Mouse (Mus musculus): ENCODE results near the gene Ccr10. TPM values are rescaled to one million over a fixed set of nuclear protein-coding genes. Genes with fewer than 3 reads are reported as not detected.
A peak's percentile ranks its signal among the peaks of the same experiment; 100 is the strongest.

Ccr10 gene
- polyA plus RNA-seq, 1 experiment from 2014 or later, result 0.13 TPM

DNA sequence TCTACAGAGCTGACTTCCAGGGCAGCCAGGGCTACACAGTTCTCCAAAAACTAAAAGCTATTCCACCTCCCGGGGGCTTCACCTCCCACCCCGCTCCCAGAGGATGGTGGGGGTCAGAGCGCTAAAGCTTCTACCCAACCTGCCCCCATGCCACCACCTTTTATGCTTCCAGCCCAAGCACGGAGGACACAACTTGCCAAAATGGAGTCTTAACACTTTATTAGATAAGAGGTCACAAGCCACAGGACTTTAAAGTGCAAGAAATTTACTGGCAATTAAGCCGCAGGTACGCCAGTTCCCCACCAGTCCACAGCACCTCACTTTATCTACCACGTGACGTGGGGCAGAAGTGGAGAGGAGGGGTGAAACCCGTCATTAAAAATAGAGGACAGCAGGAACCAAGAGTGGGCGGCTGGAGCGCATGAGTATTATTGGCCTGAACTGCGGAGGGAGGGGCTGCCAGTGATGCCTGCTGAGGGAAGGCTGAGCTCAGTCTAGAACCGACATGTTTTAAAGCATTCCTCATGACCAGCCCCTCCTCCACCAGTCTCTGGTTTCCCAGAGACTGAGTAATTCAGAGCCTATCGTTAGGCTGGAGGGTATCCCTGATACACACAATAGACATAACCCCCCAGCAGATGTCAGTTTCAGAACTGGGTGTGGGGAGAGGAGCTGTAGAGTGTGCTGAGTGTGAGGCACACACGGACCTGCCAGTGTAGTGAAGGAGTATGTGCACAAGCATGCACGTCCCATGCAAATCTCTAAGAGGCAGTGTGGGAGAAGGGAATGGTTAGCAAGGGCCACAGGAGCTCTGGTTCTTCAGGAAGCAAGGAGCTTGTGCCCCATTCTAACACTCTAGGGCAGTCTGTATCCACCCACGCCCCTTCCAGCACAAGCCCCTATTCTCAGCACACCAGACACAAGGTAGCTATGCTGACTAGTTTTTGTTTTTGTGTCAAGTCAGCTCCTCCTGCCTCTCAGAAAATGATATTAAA is 16.0 kb upstream of the Ccr10 start:
- Histone ChIP-seq H3K9me3 (ENCODE audit: control insufficient read depth, low read length) (no peaks in the 10 kb centered on the region), H3K4me3 (ENCODE audit: low read depth, low read length) (no peak overlapping the region), H3K27me3 (ENCODE audit: control insufficient read depth, insufficient read depth, low read length) (no peaks in the 10 kb centered on the region), H3K27ac (replicated peaks; ENCODE audit: low read depth, low read length) (no peak overlapping the region), H3K4me2 (ENCODE audit: low read depth, severe bottlenecking) (no peak overlapping the region), H3K36me3 (ENCODE audit: control insufficient read depth, insufficient read depth, low read length) (no peaks in the 10 kb centered on the region), H3K4me1 (ENCODE audit: control insufficient read depth, insufficient read depth, low read length) (peaks cover 15% of the 10 kb centered on the region), H3K9ac (ENCODE audit: low read length) (no peak overlapping the region)
- WGBS, result 43% methylated on average over 17 of the region's 17 CpGs
- DNase-seq (ENCODE audit: low spot score) (peak; percentile 37), ATAC-seq (ENCODE audit: insufficient number of reproducible peaks, low FRiP score, low TSS enrichment, low read depth) (peak; percentile 23; the same call in 1 of the 2 replicates)

- Histone ChIP-seq H3K27ac (replicated peaks; ENCODE audit: low read depth, low read length) (no peak overlapping the region), H3K9ac (ENCODE audit: low read length) (no peak overlapping the region), H3K27me3 (ENCODE audit: control insufficient read depth, insufficient read depth, low read length) (no peaks in the 10 kb centered on the region), H3K4me3 (ENCODE audit: low read depth, low read length) (no peak overlapping the region), H3K36me3 (ENCODE audit: control insufficient read depth, insufficient read depth, low read length) (no peaks in the 10 kb centered on the region), H3K9me3 (ENCODE audit: control insufficient read depth, low read length) (no peaks in the 10 kb centered on the region), H3K4me1 (ENCODE audit: control insufficient read depth, insufficient read depth, low read length) (peaks cover 15% of the 10 kb centered on the region), H3K4me2 (ENCODE audit: low read depth, severe bottlenecking) (no peak overlapping the region)
- DNase-seq (ENCODE audit: low spot score) (no peak), ATAC-seq (ENCODE audit: insufficient number of reproducible peaks, low FRiP score, low TSS enrichment, low read depth) (no peak)
- 47% methylated on average over 8 of the region's 8 CpGs for WGBS
These were observed 15.1 kb upstream of the Ccr10 start for GRCm38 (mm10) chr11:101190181-101190912.

- no peak overlapping the region for H3K4me2 ChIP-seq (ENCODE audit: low read depth, severe bottlenecking)
- peaks cover 15% of the 10 kb centered on the region for H3K4me1 ChIP-seq (ENCODE audit: control insufficient read depth, insufficient read depth, low read length)
- H3K4me3 ChIP-seq (ENCODE audit: low read depth, low read length), result no peak overlapping the region
- H3K27ac ChIP-seq (replicated peaks; ENCODE audit: low read depth, low read length), result no peak overlapping the region; the same call in 1 of the 2 replicates
- WGBS, result 11% methylated on average over 6 of the region's 6 CpGs
- no peaks in the 10 kb centered on the region for H3K9me3 ChIP-seq (ENCODE audit: control insufficient read depth, low read length)
- H3K9ac ChIP-seq (ENCODE audit: low read length), result no peak overlapping the region
- no peak for DNase-seq (ENCODE audit: low spot score)
- H3K36me3 ChIP-seq (ENCODE audit: control insufficient read depth, insufficient read depth, low read length), result no peaks in the 10 kb centered on the region
- ATAC-seq (ENCODE audit: insufficient number of reproducible peaks, low FRiP score, low TSS enrichment, low read depth), result peak; percentile 26; the same call in 1 of the 2 replicates
- H3K27me3 ChIP-seq (ENCODE audit: control insufficient read depth, insufficient read depth, low read length), result no peaks in the 10 kb centered on the region
These were observed 14.4 kb upstream of the Ccr10 start for GRCm38 (mm10) chr11:101189495-101190180.

DNA sequence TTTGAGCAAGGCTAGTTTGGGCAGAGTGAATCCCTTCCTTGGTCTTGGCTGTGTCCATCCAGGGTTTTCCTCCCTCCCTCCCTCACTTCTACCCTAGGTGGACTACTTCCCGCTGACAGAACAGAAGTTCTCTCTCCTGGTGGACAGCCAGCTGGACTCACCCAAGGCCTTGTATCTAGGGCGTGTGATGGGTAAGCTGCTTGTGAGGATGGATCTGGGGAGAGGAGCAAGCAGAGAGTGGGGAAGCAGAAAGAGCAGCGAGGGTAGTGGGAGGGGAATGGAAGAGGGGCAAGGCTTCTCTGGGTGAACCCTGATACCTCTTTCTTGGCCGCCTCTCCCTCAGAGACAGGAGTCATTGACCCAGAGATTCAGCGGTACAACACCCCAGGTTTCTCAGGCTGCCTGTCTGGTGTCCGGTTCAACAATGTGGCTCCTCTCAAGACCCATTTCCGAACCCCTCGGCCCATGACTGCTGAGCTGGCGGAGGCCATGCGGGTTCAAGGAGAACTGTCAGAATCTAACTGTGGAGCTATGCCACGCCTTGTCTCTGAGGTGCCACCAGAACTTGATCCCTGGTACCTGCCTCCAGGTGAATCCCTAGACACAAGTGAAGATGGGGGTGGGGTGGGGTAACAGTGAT is 13.0 kb upstream of the Ccr10 start:
- WGBS, result 86% methylated on average over 11 of the region's 11 CpGs
- DNase-seq (ENCODE audit: low spot score), result no peak
- Histone ChIP-seq H3K9ac (ENCODE audit: low read length) (no peak overlapping the region), H3K9me3 (ENCODE audit: control insufficient read depth, low read length) (no peaks in the 10 kb centered on the region), H3K27ac (replicated peaks; ENCODE audit: low read depth, low read length) (no peak overlapping the region; the same call in 1 of the 2 replicates), H3K4me3 (ENCODE audit: low read depth, low read length) (no peak overlapping the region), H3K36me3 (ENCODE audit: control insufficient read depth, insufficient read depth, low read length) (no peaks in the 10 kb centered on the region), H3K4me1 (ENCODE audit: control insufficient read depth, insufficient read depth, low read length) (peaks cover 15% of the 10 kb centered on the region), H3K4me2 (ENCODE audit: low read depth, severe bottlenecking) (no peak overlapping the region), H3K27me3 (ENCODE audit: control insufficient read depth, insufficient read depth, low read length) (no peaks in the 10 kb centered on the region)
- ATAC-seq (ENCODE audit: insufficient number of reproducible peaks, low FRiP score, low TSS enrichment, low read depth), result no peak

GRCm38 (mm10) chr11:101187541-101187940 is 12.3 kb upstream of the Ccr10 start:
- H3K9ac ChIP-seq (ENCODE audit: low read length), result no peak overlapping the region
- H3K4me2 ChIP-seq (ENCODE audit: low read depth, severe bottlenecking), result no peak overlapping the region
- H3K9me3 ChIP-seq (ENCODE audit: control insufficient read depth, low read length), result no peaks in the 10 kb centered on the region
- H3K27ac ChIP-seq (replicated peaks; ENCODE audit: low read depth, low read length), result no peak overlapping the region
- ATAC-seq (ENCODE audit: insufficient number of reproducible peaks, low FRiP score, low TSS enrichment, low read depth), result no peak
- DNase-seq (ENCODE audit: low spot score), result no peak
- peaks cover 15% of the 10 kb centered on the region for H3K4me1 ChIP-seq (ENCODE audit: control insufficient read depth, insufficient read depth, low read length)
- H3K36me3 ChIP-seq (ENCODE audit: control insufficient read depth, insufficient read depth, low read length), result no peaks in the 10 kb centered on the region; the same call in 1 of the 2 replicates
- WGBS, result 91% methylated on average over 5 of the region's 5 CpGs
- no peak overlapping the region for H3K4me3 ChIP-seq (ENCODE audit: low read depth, low read length)
- no peaks in the 10 kb centered on the region for H3K27me3 ChIP-seq (ENCODE audit: control insufficient read depth, insufficient read depth, low read length)

GRCm38 (mm10) chr11:101186526-101187247 is 11.4 kb upstream of the Ccr10 start:
- 92% methylated on average over 27 of the region's 27 CpGs for WGBS
- H3K9me3 ChIP-seq (ENCODE audit: control insufficient read depth, low read length), result no peaks in the 10 kb centered on the region
- peaks cover 15% of the 10 kb centered on the region for H3K4me1 ChIP-seq (ENCODE audit: control insufficient read depth, insufficient read depth, low read length)
- H3K9ac ChIP-seq (ENCODE audit: low read length), result no peak overlapping the region
- H3K27ac ChIP-seq (replicated peaks; ENCODE audit: low read depth, low read length), result no peak overlapping the region
- H3K4me3 ChIP-seq (ENCODE audit: low read depth, low read length), result no peak overlapping the region
- DNase-seq (ENCODE audit: low spot score) (no peak), ATAC-seq (ENCODE audit: insufficient number of reproducible peaks, low FRiP score, low TSS enrichment, low read depth) (no peak)
- no peaks in the 10 kb centered on the region for H3K27me3 ChIP-seq (ENCODE audit: control insufficient read depth, insufficient read depth, low read length)
- H3K4me2 ChIP-seq (ENCODE audit: low read depth, severe bottlenecking), result no peak overlapping the region
- H3K36me3 ChIP-seq (ENCODE audit: control insufficient read depth, insufficient read depth, low read length), result no peaks in the 10 kb centered on the region; the same call in 1 of the 2 replicates

- Histone ChIP-seq H3K4me3 (ENCODE audit: low read depth, low read length) (no peak overlapping the region), H3K27me3 (ENCODE audit: control insufficient read depth, insufficient read depth, low read length) (no peaks in the 10 kb centered on the region), H3K36me3 (ENCODE audit: control insufficient read depth, insufficient read depth, low read length) (no peaks in the 10 kb centered on the region; the same call in 1 of the 2 replicates), H3K27ac (replicated peaks; ENCODE audit: low read depth, low read length) (no peak overlapping the region), H3K4me1 (ENCODE audit: control insufficient read depth, insufficient read depth, low read length) (peaks cover 11% of the 10 kb centered on the region), H3K4me2 (ENCODE audit: low read depth, severe bottlenecking) (no peak overlapping the region), H3K9me3 (ENCODE audit: control insufficient read depth, low read length) (no peaks in the 10 kb centered on the region), H3K9ac (ENCODE audit: low read length) (no peak overlapping the region)
- no peak for ATAC-seq (ENCODE audit: insufficient number of reproducible peaks, low FRiP score, low TSS enrichment, low read depth)
- 93% methylated on average over 4 of the region's 4 CpGs for WGBS
- DNase-seq (ENCODE audit: low spot score), result no peak
These were observed 10.2 kb upstream of the Ccr10 start for GRCm38 (mm10) chr11:101185441-101185840.
